Mouse (Mus musculus) neural tube, embryonic 11.5 days (tissue): ENCODE measurements around the gene Rimbp2. TPM values are rescaled to one million over a fixed set of nuclear protein-coding genes. Genes with fewer than 3 reads are reported as not detected.
A peak's percentile ranks its signal among the peaks of the same experiment; 100 is the strongest.
"Not testable (repeated sequence)": the region's sequence is repeated elsewhere in the genome, so short reads cannot be mapped to it uniquely, and the experiment has no call there.

Source experiments
- ATAC-seq: fragments of 200-750 bp; cut with Nextera tagmentation; 2 replicates; pipeline ENCODE4 v1.8.0; 2017; ENCODE audit warnings: moderate number of reproducible peaks, mild to moderate bottlenecking, moderate TSS enrichment, moderate library complexity; ENCODE audit not compliant: insufficient read depth, low FRiP score, low TSS enrichment
- DNase-seq: peaks from one replicate; pipeline ENCODE4 v3.0.0-alpha.2; 2015; ENCODE audit warnings: low spot score
- H3K27ac ChIP-seq: fragments of 300-500 bp; sonication (generic); 2 replicates; pipeline ENCODE4 v1.5.1; 2014; ENCODE audit warnings: low read depth, mild to moderate bottlenecking, low read length
- H3K27me3 ChIP-seq: fragments of 300-500 bp; sonication (generic); 2 replicates; pipeline ENCODE4 v1.6.1; 2014; ENCODE audit warnings: mild to moderate bottlenecking, low read length, mixed read lengths; ENCODE audit not compliant: control insufficient read depth, insufficient read depth
- H3K36me3 ChIP-seq: fragments of 300-500 bp; sonication (generic); 2 replicates; pipeline ENCODE4 v1.6.1; 2014; ENCODE audit warnings: mild to moderate bottlenecking, low read length, moderate library complexity, mixed read lengths; ENCODE audit not compliant: control insufficient read depth, insufficient read depth
- H3K4me1 ChIP-seq: fragments of 300-500 bp; sonication (generic); 2 replicates; pipeline ENCODE4 v1.6.1; 2014; ENCODE audit warnings: low read length, mixed read lengths; ENCODE audit not compliant: control insufficient read depth, insufficient read depth
- H3K4me2 ChIP-seq: fragments of 300-500 bp; sonication (generic); 2 replicates; pipeline ENCODE4 v1.6.1; 2014; ENCODE audit warnings: low read depth, mild to moderate bottlenecking, moderate library complexity
- H3K4me3 ChIP-seq: fragments of 300-500 bp; sonication (generic); 2 replicates; pipeline ENCODE4 v1.5.1; 2014; ENCODE audit warnings: low read depth, low read length
- H3K9ac ChIP-seq: fragments of 300-500 bp; sonication (generic); 2 replicates; pipeline ENCODE4 v1.6.1; 2014; ENCODE audit warnings: mild to moderate bottlenecking, low read length
- H3K9me3 ChIP-seq: fragments of 300-500 bp; sonication (generic); 2 replicates; pipeline ENCODE4 v1.6.1; 2016; ENCODE audit warnings: low read length; ENCODE audit not compliant: control insufficient read depth
- WGBS: fragments of 180-500 bp; shearing (Covaris S2); extraction: QIAGEN DNeasy Blood & Tissue Kit; methylation state at CpG from one replicate; pipeline ENCODE4 v1.1.7; 2014; 5-methylcytosine and 5-hydroxymethylcytosine counted together
- polyA plus RNA-seq: library from polyadenylated mRNA; unstranded; fragments of >200 nt; fragmentation: Nextera tagmentation; extraction: Ambion mirVana; gene quantifications from 2 replicates; pipeline ENCODE4 v1.2.1, GENCODE M21; 2014

Gene Rimbp2
- polyA plus RNA-seq, 1 experiment from 2014 or later = 2.9 TPM

DNA sequence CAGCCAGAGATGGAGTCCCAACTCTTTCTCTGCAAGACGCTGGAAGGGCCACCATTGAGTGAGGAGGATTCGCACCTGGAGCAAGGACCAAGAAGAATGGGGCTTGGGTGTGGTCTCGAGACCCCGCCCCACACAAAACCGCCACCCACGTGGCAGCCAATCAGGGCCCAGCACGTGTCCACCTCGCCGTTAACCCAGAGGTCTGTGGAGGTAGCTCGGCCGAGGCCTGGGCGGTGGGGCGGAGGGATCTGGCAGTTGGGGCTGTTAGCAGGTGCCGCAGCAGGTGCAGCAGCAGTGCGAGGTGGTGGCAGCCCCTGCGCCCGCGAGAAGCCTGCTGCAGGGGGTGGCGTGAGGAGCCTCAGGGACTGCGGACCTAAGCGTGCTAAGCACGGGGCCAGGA lies 217.4 kb downstream of the Rimbp2 start:
- Histone ChIP-seq H3K36me3 (no peaks in the 10 kb centered on the region), H3K27me3 (no peaks in the 10 kb centered on the region), H3K27ac (no peak overlapping the region), H3K9me3 (no peaks in the 10 kb centered on the region), H3K9ac (no peak overlapping the region), H3K4me1 (0 out of 2 replicates have a peak, but pooled peaks cover 2% of the 10 kb centered on the region), H3K4me2 (no peak overlapping the region), H3K4me3 (no peak overlapping the region)
- ATAC-seq (no peak), DNase-seq (no peak)
- WGBS = 82% methylated on average over 22 of the region's 22 CpGs

DNA sequence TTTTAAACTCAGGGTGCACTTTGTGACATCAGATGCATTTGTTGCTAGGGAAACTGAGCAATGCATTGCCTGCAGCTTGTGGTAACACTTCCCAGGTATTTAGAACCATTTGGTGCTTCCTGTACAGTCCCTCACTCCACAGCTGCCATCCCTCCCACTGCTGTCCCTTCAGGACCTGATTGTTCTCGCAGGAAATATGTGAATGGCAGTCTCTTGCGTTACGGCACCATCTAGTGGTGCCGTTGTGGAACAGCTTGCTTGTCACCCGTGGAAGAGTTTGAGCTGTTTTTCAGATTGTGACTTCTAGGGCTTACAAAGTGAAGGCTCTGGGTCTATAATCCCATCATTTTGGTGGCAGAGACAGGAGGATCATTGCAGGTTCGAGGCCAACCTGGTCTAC lies 219.3 kb downstream of the Rimbp2 start:
- no peak overlapping the region for H3K4me2 ChIP-seq
- H3K36me3 ChIP-seq = no peaks in the 10 kb centered on the region
- peak; percentile 73 for DNase-seq
- H3K9ac ChIP-seq = no peak overlapping the region
- no peaks in the 10 kb centered on the region for H3K9me3 ChIP-seq
- H3K4me3 ChIP-seq = no peak overlapping the region
- WGBS = 5% methylated on average over 6 of the region's 6 CpGs
- no peaks in the 10 kb centered on the region for H3K4me1 ChIP-seq
- ATAC-seq = no peak
- H3K27me3 ChIP-seq = no peaks in the 10 kb centered on the region
- no peak overlapping the region for H3K27ac ChIP-seq

GRCm38 (mm10) chr5:128732416-128733014 lies 220.8 kb downstream of the Rimbp2 start:
- ATAC-seq = no peak
- no peaks in the 10 kb centered on the region for H3K4me1 ChIP-seq
- no peaks in the 10 kb centered on the region for H3K9me3 ChIP-seq
- no peaks in the 10 kb centered on the region for H3K27me3 ChIP-seq
- no peak overlapping the region for H3K4me2 ChIP-seq
- no peaks in the 10 kb centered on the region for H3K36me3 ChIP-seq
- DNase-seq = no peak
- H3K27ac ChIP-seq = no peak overlapping the region
- H3K9ac ChIP-seq = no peak overlapping the region
- 76% methylated on average over 11 of the region's 11 CpGs for WGBS
- H3K4me3 ChIP-seq = no peak overlapping the region

DNA sequence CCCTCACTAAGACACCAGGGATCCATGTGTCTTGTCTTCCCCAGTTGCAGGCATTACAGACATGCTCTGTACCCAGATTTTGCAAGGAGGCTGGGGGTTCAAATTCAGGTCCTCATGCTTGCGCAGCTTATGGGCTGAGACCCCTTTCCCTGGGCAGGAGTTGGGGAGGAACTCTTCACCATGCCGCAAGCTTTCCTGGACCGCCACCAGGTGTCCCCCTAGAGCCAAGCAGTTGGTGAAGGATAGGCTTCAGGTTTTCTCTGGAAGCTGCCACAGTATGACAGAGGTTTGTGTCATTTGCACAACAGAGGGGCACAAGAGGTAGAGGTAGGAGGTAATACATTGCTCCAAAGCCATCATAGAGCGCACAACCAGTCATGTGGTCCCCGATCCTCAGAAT lies 222.7 kb downstream of the Rimbp2 start:
- Histone ChIP-seq H3K27me3 (no peaks in the 10 kb centered on the region), H3K4me2 (no peak overlapping the region), H3K9me3 (no peaks in the 10 kb centered on the region), H3K9ac (no peak overlapping the region), H3K4me3 (no peak overlapping the region), H3K27ac (no peak overlapping the region), H3K36me3 (no peaks in the 10 kb centered on the region), H3K4me1 (no peaks in the 10 kb centered on the region)
- WGBS = 40% methylated on average over 5 of the region's 5 CpGs
- ATAC-seq = no peak
- peak; percentile 71 for DNase-seq

GRCm38 (mm10) chr5:128729341-128729740 lies 223.9 kb downstream of the Rimbp2 start:
- no peak overlapping the region for H3K9ac ChIP-seq
- DNase-seq (peak; percentile 46), ATAC-seq (no peak)
- WGBS = 77% methylated on average over 5 of the region's 5 CpGs
- no peak overlapping the region for H3K4me2 ChIP-seq
- no peaks in the 10 kb centered on the region for H3K36me3 ChIP-seq
- no peak overlapping the region for H3K27ac ChIP-seq
- H3K4me1 ChIP-seq = no peaks in the 10 kb centered on the region
- H3K27me3 ChIP-seq = no peaks in the 10 kb centered on the region
- H3K9me3 ChIP-seq = no peaks in the 10 kb centered on the region
- H3K4me3 ChIP-seq = no peak overlapping the region

GRCm38 (mm10) chr5:128720461-128720860 lies 232.8 kb downstream of the Rimbp2 start:
- not testable (repeated sequence) for H3K4me3 ChIP-seq, H3K4me1 ChIP-seq, H3K9ac ChIP-seq, H3K9me3 ChIP-seq, H3K27ac ChIP-seq, H3K36me3 ChIP-seq, H3K4me2 ChIP-seq, DNase-seq, H3K27me3 ChIP-seq, ATAC-seq
- WGBS = 95% methylated on average over 11 of the region's 11 CpGs

GRCm38 (mm10) chr5:128715171-128715570 lies 238.1 kb downstream of the Rimbp2 start:
- Histone ChIP-seq H3K9ac (no peak overlapping the region), H3K27ac (no peak overlapping the region), H3K36me3 (no peaks in the 10 kb centered on the region; the same call in 1 of the 2 replicates), H3K9me3 (no peaks in the 10 kb centered on the region), H3K4me1 (no peaks in the 10 kb centered on the region), H3K4me3 (no peak overlapping the region), H3K4me2 (no peak overlapping the region), H3K27me3 (no peaks in the 10 kb centered on the region)
- no peak for ATAC-seq
- no peak for DNase-seq
- 85% methylated on average over 16 of the region's 16 CpGs for whole genome bisulfite sequencing

- 93% methylated on average over 6 of the region's 6 CpGs for WGBS
- H3K4me3 ChIP-seq = no peak overlapping the region
- H3K9ac ChIP-seq = no peak overlapping the region
- DNase-seq (no peak), ATAC-seq (no peak)
- no peaks in the 10 kb centered on the region for H3K36me3 ChIP-seq
- no peak overlapping the region for H3K27ac ChIP-seq
- no peaks in the 10 kb centered on the region for H3K4me1 ChIP-seq
- H3K27me3 ChIP-seq = no peaks in the 10 kb centered on the region
- no peaks in the 10 kb centered on the region for H3K9me3 ChIP-seq
- H3K4me2 ChIP-seq = no peak overlapping the region
These were observed 241.4 kb downstream of the Rimbp2 start for GRCm38 (mm10) chr5:128711847-128712246.

DNA sequence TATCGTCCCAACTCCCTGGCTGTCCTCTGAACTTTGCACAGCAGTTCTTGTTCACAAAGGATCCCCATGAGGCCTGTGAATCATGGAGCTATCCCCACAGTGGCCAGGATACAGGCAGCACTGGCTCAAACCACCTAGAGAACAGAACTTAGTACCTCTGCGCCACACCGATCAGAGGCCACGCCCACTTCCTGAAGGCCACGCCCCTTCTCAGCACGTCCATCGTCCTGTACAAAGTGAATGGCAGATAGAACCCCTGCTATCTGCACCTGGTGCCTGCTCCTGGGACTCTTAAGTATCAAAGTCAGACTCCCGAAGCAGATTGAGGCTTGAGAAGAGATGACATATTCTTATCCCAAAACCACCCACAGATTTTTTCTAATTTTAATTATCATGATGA lies 242.7 kb downstream of the Rimbp2 start:
- no peaks in the 10 kb centered on the region for H3K4me1 ChIP-seq
- no peak overlapping the region for H3K27ac ChIP-seq
- DNase-seq (no peak), ATAC-seq (no peak)
- H3K27me3 ChIP-seq = no peaks in the 10 kb centered on the region
- peaks cover 4% of the 10 kb centered on the region; the same call in 1 of the 2 replicates for H3K9me3 ChIP-seq
- H3K36me3 ChIP-seq = no peaks in the 10 kb centered on the region
- no peak overlapping the region for H3K4me3 ChIP-seq
- WGBS = 23% methylated on average over 8 of the region's 8 CpGs
- no peak overlapping the region for H3K9ac ChIP-seq
- no peak overlapping the region for H3K4me2 ChIP-seq
